Mouse (Mus musculus) myocyte (in vitro differentiated cells): ENCODE measurements around the gene Ankrd33b.

Source experiments
- CEBPB ChIP-seq: IDR thresholded peaks from 2 replicates; pipeline ENCODE4 v1.6.1; 2011; ENCODE audit warnings: mild to moderate bottlenecking, moderate library complexity; ENCODE audit not compliant: poor library complexity, insufficient read depth, severe bottlenecking
- E2F4 ChIP-seq: IDR thresholded peaks from one replicate; pipeline ENCODE4 v1.6.1; 2011; ENCODE audit warnings: mild to moderate bottlenecking, control low read depth, moderate library complexity; ENCODE audit not compliant: insufficient read depth
- MAX ChIP-seq: IDR thresholded peaks from one replicate; pipeline ENCODE4 v1.6.1; 2011; ENCODE audit warnings: low read depth, mild to moderate bottlenecking, control low read depth
- MYOG ChIP-seq, 3 experiments: IDR thresholded peaks; one replicate each; pipeline ENCODE4 v1.6.1; 2011; ENCODE audit warnings: control low read depth in 2 of 3, low read depth in 2 of 3, mild to moderate bottlenecking in 2 of 3; ENCODE audit not compliant: insufficient read length in 2 of 3, control insufficient read depth in 1 of 3, insufficient read depth in 1 of 3
- POLR2A ChIP-seq: IDR thresholded peaks from one replicate; pipeline ENCODE4 v1.6.1; 2011; ENCODE audit warnings: low read depth, mild to moderate bottlenecking, control low read depth, moderate library complexity; ENCODE audit not compliant: insufficient read length
- POLR2AphosphoS2 ChIP-seq: IDR thresholded peaks from one replicate; pipeline ENCODE4 v1.6.1; 2011; ENCODE audit warnings: low read depth, control low read depth; ENCODE audit not compliant: insufficient read length
- TCF12 ChIP-seq: IDR thresholded peaks from one replicate; pipeline ENCODE4 v1.6.1; 2011; ENCODE audit warnings: mild to moderate bottlenecking, control low read depth; ENCODE audit not compliant: poor library complexity, insufficient read depth, severe bottlenecking
- USF1 ChIP-seq: IDR thresholded peaks from one replicate; pipeline ENCODE4 v1.6.1; 2011; ENCODE audit warnings: low read depth, mild to moderate bottlenecking, control low read depth, moderate library complexity

- TF ChIP-seq USF1 (no peak), POLR2A (no peak), TCF12 (no peak), MYOG (IDR thresholded peaks at IDR 0.05; ENCODE audit: control insufficient read depth in 1 of 3, insufficient read depth in 1 of 3, insufficient read length in 2 of 3, low read depth in 2 of 3) (peak in 1 of 3 experiments; percentile 65), CEBPB (no peak), E2F4 (no peak), MAX (no peak), POLR2AphosphoS2 (no peak)
These were observed 112.5 kb downstream of the Ankrd33b start for GRCm38 (mm10) chr15:31254939-31255535.
